Mouse (Mus musculus): Measurements from ENCODE around the gene Slc27a5. TPM values are rescaled to one million over a fixed set of nuclear protein-coding genes. Genes with fewer than 3 reads are reported as not detected.

Gene Slc27a5
- total and polyA plus RNA-seq, 3 experiments = 0.13 TPM; not detected in 2

DNA sequence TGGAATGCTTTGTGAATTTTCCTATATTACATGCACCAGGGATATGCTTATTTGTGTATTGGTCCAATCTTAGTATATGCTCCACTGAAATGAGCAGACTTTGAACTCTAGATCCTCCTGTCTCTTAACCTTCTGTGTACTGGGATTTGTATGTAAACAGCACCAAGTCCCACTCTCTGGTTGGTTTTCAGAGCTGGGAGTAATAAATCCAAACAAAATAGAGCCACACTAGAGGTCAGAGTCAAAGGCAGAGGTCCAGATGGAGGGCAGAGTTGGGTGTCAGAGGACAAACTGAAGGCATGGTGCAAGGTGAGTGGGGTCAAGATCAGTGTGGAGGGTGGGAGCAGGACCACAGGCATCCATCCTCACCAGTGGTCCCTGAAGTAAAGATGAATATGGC lies 2.1 kb downstream of the Slc27a5 start:
- no peak for DNase-seq (ENCODE audit: low read depth, low spot score)
- Histone ChIP-seq H3K9me3 (replicated peaks; ENCODE audit: insufficient read depth, low read length) (no peaks in the 10 kb centered on the region), H3K9ac (ENCODE audit: control insufficient read depth, low read depth, low read length, poor library complexity, severe bottlenecking) (no peak overlapping the region), H3K4me1 (ENCODE audit: control insufficient read depth in 1 of 2, insufficient read depth in 2 of 2, low read length in 2 of 2) (no peaks in the 10 kb centered on the region), H3K4me3 (ENCODE audit: control insufficient read depth in 1 of 2, insufficient read depth in 1 of 2, low read depth in 2 of 2, low read length in 2 of 2) (no peak overlapping the region), H3K79me2 (ENCODE audit: control insufficient read depth, insufficient read depth, low read length, poor library complexity) (no peaks in the 10 kb centered on the region), H3K36me3 (ENCODE audit: control insufficient read depth in 1 of 2, insufficient read depth in 2 of 2, low read length in 2 of 2) (no peaks in the 10 kb centered on the region), H3K27me3 (ENCODE audit: control insufficient read depth in 1 of 2, insufficient read depth in 2 of 2, low read length in 2 of 2) (no peaks in the 10 kb centered on the region), H3K27ac (ENCODE audit: control insufficient read depth, low read depth, low read length) (no peak overlapping the region)
- TF ChIP-seq GABPA (IDR thresholded peaks at IDR 0.05; ENCODE audit: low read depth, low read length) (no peak), USF1 (IDR thresholded peaks at IDR 0.05; ENCODE audit: low read depth, low read length) (no peak), UBTF (IDR thresholded peaks at IDR 0.05; ENCODE audit: borderline replicate concordance, insufficient read depth, low read depth, low read length) (no peak), ZC3H11A (IDR thresholded peaks at IDR 0.05; ENCODE audit: low read depth, low read length) (no peak), HCFC1 (IDR thresholded peaks at IDR 0.05; ENCODE audit: low read depth, low read length) (no peak), MYB (IDR thresholded peaks at IDR 0.05; ENCODE audit: low read depth, low read length) (no peak), TAL1 (IDR thresholded peaks at IDR 0.05; ENCODE audit: low read length) (no peak), SIN3A (IDR thresholded peaks at IDR 0.05; ENCODE audit: low read length) (no peak), CHD1 (IDR thresholded peaks at IDR 0.05; ENCODE audit: low read depth, low read length) (no peak), E2F4 (IDR thresholded peaks at IDR 0.05; ENCODE audit: borderline replicate concordance, low read depth, low read length) (no peak), POLR2AphosphoS5 (IDR thresholded peaks at IDR 0.05; ENCODE audit: borderline replicate concordance, low read depth, low read length) (no peak), CHD2 (IDR thresholded peaks at IDR 0.05; ENCODE audit: low read length) (no peak), TCF12 (IDR thresholded peaks at IDR 0.05; ENCODE audit: low read depth, low read length) (no peak), RCOR1 (IDR thresholded peaks at IDR 0.05; ENCODE audit: low read depth, low read length) (no peak), TBP (IDR thresholded peaks at IDR 0.05; ENCODE audit: low read depth, low read length) (no peak), GATA1 (IDR thresholded peaks at IDR 0.05; ENCODE audit: low read depth, low read length) (no peak)

DNA sequence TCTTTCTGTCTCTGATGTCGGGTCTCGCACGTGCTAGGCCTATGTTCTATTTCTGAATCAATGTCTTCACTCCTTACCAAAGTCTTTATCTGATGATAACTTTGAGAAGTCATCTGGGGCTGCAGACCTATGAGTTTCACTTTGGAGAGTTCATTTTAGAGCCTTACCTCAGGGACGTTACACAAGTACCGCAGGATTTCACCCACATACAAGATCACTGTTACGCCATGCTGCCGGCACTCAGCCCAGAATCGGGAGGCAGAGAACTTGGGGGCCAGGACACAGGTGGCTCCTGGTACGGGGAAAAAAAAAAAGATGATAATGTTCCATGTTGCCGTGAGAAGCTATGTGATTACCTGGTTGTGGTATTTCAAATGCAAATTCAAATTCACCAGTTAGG lies 4.8 kb downstream of the Slc27a5 start:
- Histone ChIP-seq H3K9me3 (replicated peaks; ENCODE audit: insufficient read depth, low read length) (no peaks in the 10 kb centered on the region), H3K9ac (ENCODE audit: control insufficient read depth, low read depth, low read length, poor library complexity, severe bottlenecking) (no peak overlapping the region), H3K4me1 (ENCODE audit: control insufficient read depth in 1 of 2, insufficient read depth in 2 of 2, low read length in 2 of 2) (no peaks in the 10 kb centered on the region), H3K79me2 (ENCODE audit: control insufficient read depth, insufficient read depth, low read length, poor library complexity) (no peaks in the 10 kb centered on the region), H3K27me3 (ENCODE audit: control insufficient read depth in 1 of 2, insufficient read depth in 2 of 2, low read length in 2 of 2) (no peaks in the 10 kb centered on the region), H3K27ac (ENCODE audit: control insufficient read depth, low read depth, low read length) (no peak overlapping the region), H3K4me3 (ENCODE audit: control insufficient read depth in 1 of 2, insufficient read depth in 1 of 2, low read depth in 2 of 2, low read length in 2 of 2) (no peak overlapping the region), H3K36me3 (ENCODE audit: control insufficient read depth in 1 of 2, insufficient read depth in 2 of 2, low read length in 2 of 2) (no peaks in the 10 kb centered on the region)
- no peak for DNase-seq (ENCODE audit: low read depth, low spot score)
- TF ChIP-seq TCF12 (IDR thresholded peaks at IDR 0.05; ENCODE audit: low read depth, low read length) (no peak), ZMIZ1 (IDR thresholded peaks at IDR 0.05; ENCODE audit: low read depth, low read length) (no peak), RCOR1 (IDR thresholded peaks at IDR 0.05; ENCODE audit: low read depth, low read length) (no peak), ELF1 (IDR thresholded peaks at IDR 0.05; ENCODE audit: low read depth, low read length) (no peak), ZNF384 (IDR thresholded peaks at IDR 0.05; ENCODE audit: low read depth, low read length) (no peak), E2F4 (IDR thresholded peaks at IDR 0.05; ENCODE audit: borderline replicate concordance, low read depth, low read length) (no peak), MEF2A (IDR thresholded peaks at IDR 0.05; ENCODE audit: extremely low read depth, insufficient replicate concordance, low read depth, low read length, poor library complexity, severe bottlenecking) (no peak), CTCF (IDR thresholded peaks at IDR 0.05 in 2 of 3, conservative IDR thresholded peaks at IDR 0.05 in 1 of 3; ENCODE audit: control insufficient read depth in 1 of 3, insufficient read depth in 1 of 3, low read depth in 2 of 3, low read length in 3 of 3, poor library complexity in 1 of 3, severe bottlenecking in 1 of 3) (no peak), KAT2A (conservative IDR thresholded peaks at IDR 0.05; ENCODE audit: low read depth, low read length) (no peak), BHLHE40 (IDR thresholded peaks at IDR 0.05; ENCODE audit: borderline replicate concordance, low read depth, low read length) (no peak), POLR2A (IDR thresholded peaks at IDR 0.05; ENCODE audit: control insufficient read depth in 1 of 2, insufficient read depth in 1 of 2, low read depth in 1 of 2, low read length in 2 of 2, poor library complexity in 1 of 2) (no peak), MXI1 (IDR thresholded peaks at IDR 0.05; ENCODE audit: low read depth, low read length) (no peak), MYB (IDR thresholded peaks at IDR 0.05; ENCODE audit: low read depth, low read length) (no peak), GATA1 (IDR thresholded peaks at IDR 0.05; ENCODE audit: low read depth, low read length) (no peak), NELFE (IDR thresholded peaks at IDR 0.05; ENCODE audit: low read depth, low read length) (no peak), NRF1 (IDR thresholded peaks at IDR 0.05; ENCODE audit: insufficient read depth, low read depth, low read length, poor library complexity, severe bottlenecking) (no peak)

Measured in MEL (cell line).